Mouse (Mus musculus) cerebellum, postnatal 25 days (tissue): ENCODE data around the gene Clcn6.
"Not testable (repeated sequence)": the region's sequence is repeated elsewhere in the genome, so short reads cannot be mapped to it uniquely, and the experiment has no call there.

Source experiments
- DNase-seq, 2 experiments: peaks; one replicate each; pipeline ENCODE4 v3.0.0; 2021; ENCODE audit warnings: mixed read lengths in 2 of 2

Clcn6 gene

GRCm38 (mm10) chr4:148065702-148066400 lies 27.2 kb upstream of the Clcn6 start:
- DNase-seq = no peak

GRCm38 (mm10) chr4:148061086-148061480 lies 22.5 kb upstream of the Clcn6 start:
- DNase-seq = no peak

GRCm38 (mm10) chr4:148060120-148061085 lies 21.8 kb upstream of the Clcn6 start:
- DNase-seq = peak in 1 of 2 experiments; percentile 70

GRCm38 (mm10) chr4:148058993-148059392 lies 20.4 kb upstream of the Clcn6 start:
- DNase-seq = no peak

GRCm38 (mm10) chr4:148058218-148058819 lies 19.7 kb upstream of the Clcn6 start:
- DNase-seq = no peak

GRCm38 (mm10) chr4:148057661-148058209 lies 19.1 kb upstream of the Clcn6 start:
- no peak for DNase-seq

- no peak for DNase-seq
These were observed 18.2 kb upstream of the Clcn6 start for GRCm38 (mm10) chr4:148056801-148057200.

GRCm38 (mm10) chr4:148056246-148056645 lies 17.6 kb upstream of the Clcn6 start:
- peak in 1 of 2 experiments; percentile 42 for DNase-seq

GRCm38 (mm10) chr4:148054961-148055695 lies 16.5 kb upstream of the Clcn6 start:
- DNase-seq = peak; percentile 74

GRCm38 (mm10) chr4:148053417-148053920 lies 14.8 kb upstream of the Clcn6 start:
- peak in 1 of 2 experiments; percentile 30 for DNase-seq

GRCm38 (mm10) chr4:148052976-148053375 lies 14.4 kb upstream of the Clcn6 start:
- DNase-seq = no peak

GRCm38 (mm10) chr4:148051886-148052285 lies 13.3 kb upstream of the Clcn6 start:
- no peak for DNase-seq

- DNase-seq = no peak
These were observed 12.6 kb upstream of the Clcn6 start for GRCm38 (mm10) chr4:148051046-148051776.

GRCm38 (mm10) chr4:148050396-148050914 lies 11.8 kb upstream of the Clcn6 start:
- not testable (repeated sequence) for DNase-seq

GRCm38 (mm10) chr4:148046450-148047031 lies 7.9 kb upstream of the Clcn6 start:
- no peak for DNase-seq

- no peak for DNase-seq
These were observed 5.5 kb upstream of the Clcn6 start for GRCm38 (mm10) chr4:148044113-148044512.

- DNase-seq = peak; percentile 25 to 43
These were observed 4.7 kb upstream of the Clcn6 start for GRCm38 (mm10) chr4:148043327-148043726.

GRCm38 (mm10) chr4:148041611-148042191 lies 3.1 kb upstream of the Clcn6 start:
- DNase-seq = no peak

- peak; percentile 50 to 67 for DNase-seq
These were observed 2.5 kb upstream of the Clcn6 start for GRCm38 (mm10) chr4:148040933-148041610.
